Mouse (Mus musculus) bone marrow, adult 2 months (tissue): ENCODE results near the gene Hnrnpa2b1. TPM values are rescaled to one million over a fixed set of nuclear protein-coding genes. Genes with fewer than 3 reads are reported as not detected.
"Not testable (repeated sequence)": the region's sequence is repeated elsewhere in the genome, so short reads cannot be mapped to it uniquely, and the experiment has no call there.

Experiments
- H3K27ac ChIP-seq: fragments of 200-500 bp; 2 replicates; pipeline ENCODE4 v1.5.1; 2012; ENCODE audit warnings: low read depth, mild to moderate bottlenecking, control low read depth, inconsistent platforms, low read length; ENCODE audit not compliant: control insufficient read depth, poor library complexity, insufficient read depth
- H3K4me1 ChIP-seq: fragments of 200-500 bp; 2 replicates; pipeline ENCODE4 v1.6.1; 2011; ENCODE audit warnings: low read length; ENCODE audit not compliant: control insufficient read depth, insufficient read depth
- H3K4me3 ChIP-seq: fragments of 200-500 bp; replicated peaks from 2 replicates; pipeline ENCODE3; 2011; ENCODE audit warnings: mild to moderate bottlenecking, low read depth, low read length, control low read depth; ENCODE audit not compliant: control insufficient read depth
- CTCF ChIP-seq: fragments of 200-500 bp; IDR thresholded peaks from 2 replicates; pipeline ENCODE4 v1.5.1; 2011; ENCODE audit warnings: low read length, control low read depth; ENCODE audit not compliant: control insufficient read depth, insufficient read depth
- POLR2A ChIP-seq: fragments of 200-500 bp; IDR thresholded peaks from 2 replicates; pipeline ENCODE4 v1.6.1; 2011; ENCODE audit warnings: low read depth, mild to moderate bottlenecking, control low read depth, low read length, borderline replicate concordance; ENCODE audit not compliant: control insufficient read depth
- WGBS: fragments of 180-500 bp; shearing (Covaris S2); methylation state at CpG from one replicate; pipeline ENCODE4 v1.1.7; 2018; 5-methylcytosine and 5-hydroxymethylcytosine counted together
- polyA plus RNA-seq: library from polyadenylated mRNA; stranded (reverse); fragments of >200 nt; gene quantifications from 2 replicates; pipeline ENCODE4 v1.2.4, GENCODE M21; 2011; ENCODE audit warnings: low replicate concordance; ENCODE audit not compliant: missing spikeins, insufficient read depth, insufficient read length

Hnrnpa2b1 gene
- polyA plus RNA-seq, 1 experiment, result 1,239 TPM

- TF ChIP-seq CTCF, result no peak
- TF ChIP-seq POLR2A, result no peak
- WGBS, result 65% methylated on average over 8 of the region's 8 CpGs
- no peaks in the 10 kb centered on the region for H3K4me1 ChIP-seq
- H3K27ac ChIP-seq, result no peak overlapping the region
- H3K4me3 ChIP-seq, result no peak overlapping the region
These were observed 27.8 kb upstream of the Hnrnpa2b1 start for GRCm38 (mm10) chr6:51497321-51498111.

- no peak for TF ChIP-seq POLR2A
- no peak for TF ChIP-seq CTCF
- H3K4me3 ChIP-seq, result no peak overlapping the region
- no peak overlapping the region for H3K27ac ChIP-seq
- whole genome bisulfite sequencing, result 81% methylated on average over 2 of the region's 2 CpGs
- no peaks in the 10 kb centered on the region for H3K4me1 ChIP-seq
These were observed 20.1 kb upstream of the Hnrnpa2b1 start for GRCm38 (mm10) chr6:51489787-51490186.

- no peaks in the 10 kb centered on the region for H3K4me1 ChIP-seq
- H3K27ac ChIP-seq, result no peak overlapping the region
- TF ChIP-seq POLR2A, result no peak
- no peak for TF ChIP-seq CTCF
- WGBS, result 92% methylated on average over 5 of the region's 5 CpGs
- no peak overlapping the region for H3K4me3 ChIP-seq
These were observed 17.0 kb upstream of the Hnrnpa2b1 start for GRCm38 (mm10) chr6:51486731-51487130.

GRCm38 (mm10) chr6:51486076-51486710 lies 16.5 kb upstream of the Hnrnpa2b1 start:
- Histone ChIP-seq H3K4me3 (no peak overlapping the region), H3K4me1 (no peaks in the 10 kb centered on the region), H3K27ac (no peak overlapping the region)
- WGBS, result 48% methylated on average over 7 of the region's 7 CpGs
- TF ChIP-seq POLR2A (no peak), CTCF (no peak)

GRCm38 (mm10) chr6:51485646-51486045 lies 16.0 kb upstream of the Hnrnpa2b1 start:
- WGBS, result 46% methylated on average over 2 of the region's 2 CpGs
- TF ChIP-seq CTCF (no peak), POLR2A (no peak)
- no peak overlapping the region for H3K4me3 ChIP-seq
- no peak overlapping the region for H3K27ac ChIP-seq
- H3K4me1 ChIP-seq, result no peaks in the 10 kb centered on the region

- H3K4me3 ChIP-seq, H3K4me1 ChIP-seq, H3K27ac ChIP-seq: not testable (repeated sequence)
- 91% methylated on average over 8 of the region's 8 CpGs for WGBS
These were observed 14.9 kb upstream of the Hnrnpa2b1 start for GRCm38 (mm10) chr6:51484556-51484955.

- WGBS, result 94% methylated on average over 3 of the region's 3 CpGs
- no peaks in the 10 kb centered on the region for H3K4me1 ChIP-seq
- no peak for TF ChIP-seq POLR2A
- no peak for TF ChIP-seq CTCF
- no peak overlapping the region for H3K4me3 ChIP-seq
- no peak overlapping the region for H3K27ac ChIP-seq
These were observed 14.2 kb upstream of the Hnrnpa2b1 start for GRCm38 (mm10) chr6:51483861-51484260.

- Histone ChIP-seq H3K27ac (no peak overlapping the region), H3K4me3 (no peak overlapping the region), H3K4me1 (no peaks in the 10 kb centered on the region)
- 93% methylated on average over 8 of the region's 8 CpGs for WGBS
- TF ChIP-seq POLR2A, result no peak
- no peak for TF ChIP-seq CTCF
These were observed 11.9 kb upstream of the Hnrnpa2b1 start for GRCm38 (mm10) chr6:51481548-51481947.

- Histone ChIP-seq H3K27ac (no peak overlapping the region), H3K4me3 (no peak overlapping the region), H3K4me1 (no peaks in the 10 kb centered on the region)
- TF ChIP-seq POLR2A (no peak), CTCF (no peak)
- 67% methylated on average over 4 of the region's 4 CpGs for WGBS
These were observed 9.5 kb upstream of the Hnrnpa2b1 start for GRCm38 (mm10) chr6:51479136-51479731.
